Mouse (Mus musculus): Measurements from ENCODE around the gene Gm9780. TPM values are rescaled to one million over a fixed set of nuclear protein-coding genes. Genes with fewer than 3 reads are reported as not detected.
A peak's percentile ranks its signal among the peaks of the same experiment; 100 is the strongest.
"Not testable (repeated sequence)": the region's sequence is repeated elsewhere in the genome, so short reads cannot be mapped to it uniquely, and the experiment has no call there.

Gene Gm9780
- polyA plus RNA-seq, 1 experiment from 2014 or later = 9.3 TPM

GRCm38 (mm10) chr14:26025653-26026052, 16.9 kb downstream of the Gm9780 start:
- no CpG with 5 or more reads among the region's 12 CpGs for WGBS
- H3K4me1 ChIP-seq; H3K4me3 ChIP-seq; H3K36me3 ChIP-seq (replicated peaks); H3K27me3 ChIP-seq (replicated peaks); H3K27ac ChIP-seq; H3K9ac ChIP-seq; H3K9me3 ChIP-seq; H3K4me2 ChIP-seq; ATAC-seq (replicated peaks): not testable (repeated sequence)

- H3K4me3 ChIP-seq; H3K4me1 ChIP-seq; H3K27me3 ChIP-seq (replicated peaks); H3K27ac ChIP-seq; H3K9me3 ChIP-seq; H3K4me2 ChIP-seq; H3K36me3 ChIP-seq (replicated peaks); H3K9ac ChIP-seq; ATAC-seq (replicated peaks): not testable (repeated sequence)
- no CpG with 5 or more reads among the region's 6 CpGs for WGBS
Observed at GRCm38 (mm10) chr14:26022831-26023230, 19.7 kb downstream of the Gm9780 start.

GRCm38 (mm10) chr14:26021555-26021954, 21.0 kb downstream of the Gm9780 start:
- not testable (repeated sequence) for H3K9ac ChIP-seq; H3K4me1 ChIP-seq; ATAC-seq (replicated peaks); H3K27me3 ChIP-seq (replicated peaks); H3K9me3 ChIP-seq; H3K36me3 ChIP-seq (replicated peaks); H3K27ac ChIP-seq; H3K4me3 ChIP-seq; H3K4me2 ChIP-seq
- WGBS = no CpG with 5 or more reads among the region's 9 CpGs

- not testable (repeated sequence) for H3K4me1 ChIP-seq; H3K27ac ChIP-seq; H3K27me3 ChIP-seq (replicated peaks); H3K36me3 ChIP-seq (replicated peaks); H3K9me3 ChIP-seq; H3K9ac ChIP-seq; H3K4me2 ChIP-seq; H3K4me3 ChIP-seq; ATAC-seq (replicated peaks)
- no CpG with 5 or more reads among the region's 7 CpGs for WGBS
Observed at GRCm38 (mm10) chr14:26016414-26016813, 26.1 kb downstream of the Gm9780 start.

- not testable (repeated sequence) for H3K27ac ChIP-seq; H3K36me3 ChIP-seq (replicated peaks); H3K9ac ChIP-seq; H3K4me1 ChIP-seq; H3K9me3 ChIP-seq; H3K27me3 ChIP-seq (replicated peaks); H3K4me3 ChIP-seq; ATAC-seq (replicated peaks); H3K4me2 ChIP-seq
- WGBS = no CpG with 5 or more reads among the region's 2 CpGs
Observed at GRCm38 (mm10) chr14:26007462-26007861, 35.0 kb downstream of the Gm9780 start.

GRCm38 (mm10) chr14:25981880-25982279, 60.6 kb downstream of the Gm9780 start:
- not testable (repeated sequence) for H3K9me3 ChIP-seq; H3K27me3 ChIP-seq (replicated peaks); H3K4me3 ChIP-seq; ATAC-seq (replicated peaks); H3K4me1 ChIP-seq; H3K4me2 ChIP-seq; H3K36me3 ChIP-seq (replicated peaks); H3K9ac ChIP-seq; H3K27ac ChIP-seq
- 83% methylated on average over 5 of the region's 9 CpGs for WGBS

- WGBS = 2% methylated on average over 7 of the region's 13 CpGs
Observed at GRCm38 (mm10) chr14:25979242-25979941, 63.1 kb downstream of the Gm9780 start.

GRCm38 (mm10) chr14:25978371-25979241, 63.9 kb downstream of the Gm9780 start, which contains the start of gene Duxbl1:
Gene Duxbl1, plus strand, starts transcription at chr14:25978577.
- H3K27me3 ChIP-seq (replicated peaks); H3K4me1 ChIP-seq; H3K36me3 ChIP-seq (replicated peaks); H3K9me3 ChIP-seq: not testable (repeated sequence)
- peak within 1 kb of the TSS; percentile 45 for H3K4me2 ChIP-seq
- H3K9ac ChIP-seq = 0 out of 2 replicates have a peak within 1 kb of the TSS, but pooled peaks have one; percentile 34
- H3K27ac ChIP-seq = peak within 1 kb of the TSS; percentile 88
- peak within 1 kb of the TSS; percentile 28 for H3K4me3 ChIP-seq
- WGBS = no CpG with 5 or more reads among the region's 25 CpGs
- ATAC-seq (replicated peaks) = peak; percentile 90

More at GRCm38 (mm10) chr14:25979242-25979941, 63.1 kb downstream of the Gm9780 start:
- not testable (repeated sequence) for H3K27me3 ChIP-seq (replicated peaks); H3K36me3 ChIP-seq (replicated peaks); H3K4me1 ChIP-seq; H3K9me3 ChIP-seq
- Histone ChIP-seq H3K4me2 (peak overlapping the region; percentile 45), H3K4me3 (peak overlapping the region; percentile 28), H3K27ac (peak overlapping the region; percentile 88), H3K9ac (0 out of 2 replicates have a peak overlapping the region, but pooled peaks have one; percentile 34)
- ATAC-seq (replicated peaks) = peak; percentile 56

Other genes starting within 250 kb of the Gm9780 start
- gene Anxa11, start 200.6 kb downstream of the Gm9780 start, polyA plus RNA-seq (2015; fragmentation: Nextera tagmentation; extraction: Ambion mirVana) = 2.5 and 2.6 TPM in 2 replicates
- 0.97 TPM in 1 of 2 replicates, not detected in the other for gene Plac9a, start 139.6 kb downstream of the Gm9780 start, polyA plus RNA-seq (2015; fragmentation: Nextera tagmentation; extraction: Ambion mirVana)
- gene Tmem254a, start 115.0 kb downstream of the Gm9780 start, polyA plus RNA-seq (2015; fragmentation: Nextera tagmentation; extraction: Ambion mirVana) = 3.5 and 5.7 TPM in 2 replicates
- gene Cphx1, start 104.4 kb downstream of the Gm9780 start, polyA plus RNA-seq (2015; fragmentation: Nextera tagmentation; extraction: Ambion mirVana) = not detected in 2 replicates
- 2.5 and 3.5 TPM in 2 replicates for gene Duxbl1, start 64.1 kb downstream of the Gm9780 start, polyA plus RNA-seq (2015; fragmentation: Nextera tagmentation; extraction: Ambion mirVana)
- 22.5 and 27.3 TPM in 2 replicates for gene Tmem254c, start 24.6 kb upstream of the Gm9780 start, polyA plus RNA-seq (2015; fragmentation: Nextera tagmentation; extraction: Ambion mirVana)
- gene Cphx2, start 38.8 kb upstream of the Gm9780 start, polyA plus RNA-seq (2015; fragmentation: Nextera tagmentation; extraction: Ambion mirVana) = not detected in 2 replicates
- gene Cphx3, start 39.6 kb upstream of the Gm9780 start, polyA plus RNA-seq (2015; fragmentation: Nextera tagmentation; extraction: Ambion mirVana) = not detected in 2 replicates
- 0.46 and 1.2 TPM in 2 replicates for gene Duxbl2, start 75.6 kb upstream of the Gm9780 start, polyA plus RNA-seq (2015; fragmentation: Nextera tagmentation; extraction: Ambion mirVana)
- gene Plac9b, start 139.8 kb upstream of the Gm9780 start, polyA plus RNA-seq (2015; fragmentation: Nextera tagmentation; extraction: Ambion mirVana) = 6.6 and 9.8 TPM in 2 replicates
- gene Tmem254b, start 164.3 kb upstream of the Gm9780 start, polyA plus RNA-seq (2015; fragmentation: Nextera tagmentation; extraction: Ambion mirVana) = 22.8 and 30.1 TPM in 2 replicates
- 1.3 and 2.8 TPM in 2 replicates for gene Duxbl3, start 215.3 kb upstream of the Gm9780 start, polyA plus RNA-seq (2015; fragmentation: Nextera tagmentation; extraction: Ambion mirVana)